Mouse (Mus musculus) embryo, embryonic 10 days (tissue): ENCODE measurements around the gene Rnft2.

Experiments
- DNase-seq: peaks from one replicate; pipeline ENCODE4 v3.0.0-alpha.2; 2015; ENCODE audit warnings: low spot score

The Rnft2 gene

GRCm38 (mm10) chr5:118244606-118245443 is at the start of gene Rnft2, which contains the start of gene 2410131K14Rik:
TSS of gene Rnft2 (minus strand) at chr5:118245116.
TSS of gene 2410131K14Rik (plus strand) at chr5:118245227.
- peak; percentile 100 for DNase-seq

- peak; percentile 17 for DNase-seq
Measured at GRCm38 (mm10) chr5:118294086-118294864, 49.4 kb upstream of the Rnft2 start.

- no peak for DNase-seq
Measured at GRCm38 (mm10) chr5:118292476-118292875, 47.6 kb upstream of the Rnft2 start.

GRCm38 (mm10) chr5:118291453-118291852 is 46.5 kb upstream of the Rnft2 start:
- DNase-seq = no peak

GRCm38 (mm10) chr5:118277741-118278495 is 33.0 kb upstream of the Rnft2 start:
- no peak for DNase-seq

GRCm38 (mm10) chr5:118276711-118277110 is 31.8 kb upstream of the Rnft2 start:
- DNase-seq = peak; percentile 50

GRCm38 (mm10) chr5:118276281-118276680 is 31.4 kb upstream of the Rnft2 start:
- no peak for DNase-seq

GRCm38 (mm10) chr5:118274546-118274945 is 29.6 kb upstream of the Rnft2 start:
- DNase-seq = no peak

- DNase-seq = no peak
Measured at GRCm38 (mm10) chr5:118273446-118273845, 28.5 kb upstream of the Rnft2 start.

GRCm38 (mm10) chr5:118271449-118272110 is 26.7 kb upstream of the Rnft2 start:
- no peak for DNase-seq

GRCm38 (mm10) chr5:118268987-118269386 is 24.1 kb upstream of the Rnft2 start:
- peak; percentile 89 for DNase-seq

GRCm38 (mm10) chr5:118266309-118266708 is 21.4 kb upstream of the Rnft2 start:
- DNase-seq = peak; percentile 39

- DNase-seq = no peak
Measured at GRCm38 (mm10) chr5:118265366-118265765, 20.4 kb upstream of the Rnft2 start.

- DNase-seq = no peak
Measured at GRCm38 (mm10) chr5:118264279-118264678, 19.4 kb upstream of the Rnft2 start.

GRCm38 (mm10) chr5:118262418-118262817 is 17.5 kb upstream of the Rnft2 start:
- no peak for DNase-seq

- DNase-seq = no peak
Measured at GRCm38 (mm10) chr5:118261181-118261580, 16.3 kb upstream of the Rnft2 start.

GRCm38 (mm10) chr5:118260642-118261041 is 15.7 kb upstream of the Rnft2 start:
- DNase-seq = no peak

- DNase-seq = no peak
Measured at GRCm38 (mm10) chr5:118260055-118260454, 15.1 kb upstream of the Rnft2 start.

GRCm38 (mm10) chr5:118259636-118260035 is 14.7 kb upstream of the Rnft2 start:
- DNase-seq = no peak

GRCm38 (mm10) chr5:118259152-118259551 is 14.2 kb upstream of the Rnft2 start:
- DNase-seq = no peak

- DNase-seq = peak; percentile 30
Measured at GRCm38 (mm10) chr5:118256981-118257380, 12.1 kb upstream of the Rnft2 start.

- no peak for DNase-seq
Measured at GRCm38 (mm10) chr5:118253551-118253950, 8.6 kb upstream of the Rnft2 start.
